Mouse (Mus musculus) B cell, adult 2 months (primary cell): ENCODE results near the gene Hint3.
"Not testable (repeated sequence)": the region's sequence is repeated elsewhere in the genome, so short reads cannot be mapped to it uniquely, and the experiment has no call there.

Experiments
- DNase-seq, 2 experiments: peaks; one replicate each; pipeline ENCODE4 v3.0.0; 2022

Gene Hint3

DNA sequence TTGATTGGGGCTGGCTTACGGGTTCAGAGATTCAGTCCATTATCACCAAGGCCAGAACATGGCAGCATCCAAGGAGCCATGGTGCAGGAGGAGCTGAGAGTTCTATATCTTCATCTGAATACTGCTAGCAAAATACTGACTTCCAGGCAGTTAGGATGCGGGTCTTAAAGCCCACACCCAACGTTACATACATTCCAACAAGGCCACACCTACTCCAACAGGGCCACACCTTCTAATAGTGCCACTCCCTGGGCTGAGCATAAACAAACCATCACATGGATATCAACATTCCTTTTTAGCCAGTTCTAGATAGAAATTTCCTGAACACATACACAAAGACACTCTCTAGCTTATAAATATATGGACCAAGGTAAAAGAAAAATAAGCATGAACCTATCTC is at the start of gene Hint3:
Gene Hint3 (minus strand): TSS at position 120 of the 400 bp plus-strand sequence.
- DNase-seq = no peak

DNA sequence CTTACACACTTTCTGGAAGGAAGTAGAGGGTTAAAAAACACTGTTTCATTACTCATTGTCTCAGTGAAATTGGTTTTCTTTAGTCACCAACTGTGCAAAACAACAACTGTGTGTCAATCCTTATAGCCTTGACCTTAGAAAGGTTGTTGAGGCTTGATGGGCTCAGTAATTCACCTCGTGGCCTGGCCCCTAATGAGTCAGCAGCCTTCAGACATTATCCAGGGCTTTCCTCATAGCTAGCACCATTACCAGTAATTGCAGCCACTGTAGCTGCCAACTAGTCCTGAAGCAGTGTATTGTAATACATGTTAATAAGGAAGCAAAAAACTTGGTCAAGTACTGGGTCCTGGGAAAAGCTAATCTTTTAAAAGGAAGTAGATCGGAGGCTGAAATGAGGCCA is 48.6 kb upstream of the Hint3 start:
- DNase-seq = no peak

DNA sequence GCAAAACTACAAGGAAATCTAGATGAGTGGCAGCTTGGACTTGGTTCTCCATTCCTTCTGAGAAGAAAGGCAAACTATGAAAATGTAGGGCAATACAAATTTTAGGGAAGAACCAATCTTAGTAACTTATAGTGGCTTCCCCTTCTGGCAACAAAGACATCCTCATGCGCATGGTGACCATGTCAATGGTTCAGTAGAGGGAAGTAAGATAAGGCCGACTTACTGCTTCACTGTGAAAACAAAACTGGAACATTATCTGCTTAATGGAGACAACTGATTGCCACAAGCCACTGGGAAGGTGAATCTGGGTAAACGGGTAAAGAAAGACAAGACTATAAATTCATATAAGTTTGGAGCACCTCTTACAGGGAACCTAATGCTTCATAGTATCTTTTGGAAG is 45.4 kb upstream of the Hint3 start:
- DNase-seq = no peak

DNA sequence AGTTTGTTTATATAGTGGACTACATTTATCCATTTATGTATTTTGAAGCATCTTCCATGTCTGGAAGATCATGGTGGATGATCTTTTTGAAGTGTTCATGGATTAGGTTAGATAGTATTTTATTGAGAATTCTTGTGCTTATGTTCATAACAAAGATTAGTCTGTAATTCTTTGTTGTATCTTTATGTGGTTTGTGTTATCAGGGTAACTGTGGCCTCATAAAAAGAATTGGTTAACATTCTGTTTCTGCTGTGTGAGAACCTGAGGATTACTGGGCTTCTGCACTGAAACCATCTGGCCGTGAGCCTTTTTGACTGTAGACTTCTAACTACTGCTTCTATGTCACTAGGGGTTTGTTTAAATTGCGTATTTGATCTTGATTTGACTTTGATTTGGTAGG is 37.1 kb upstream of the Hint3 start:
- DNase-seq = no peak

DNA sequence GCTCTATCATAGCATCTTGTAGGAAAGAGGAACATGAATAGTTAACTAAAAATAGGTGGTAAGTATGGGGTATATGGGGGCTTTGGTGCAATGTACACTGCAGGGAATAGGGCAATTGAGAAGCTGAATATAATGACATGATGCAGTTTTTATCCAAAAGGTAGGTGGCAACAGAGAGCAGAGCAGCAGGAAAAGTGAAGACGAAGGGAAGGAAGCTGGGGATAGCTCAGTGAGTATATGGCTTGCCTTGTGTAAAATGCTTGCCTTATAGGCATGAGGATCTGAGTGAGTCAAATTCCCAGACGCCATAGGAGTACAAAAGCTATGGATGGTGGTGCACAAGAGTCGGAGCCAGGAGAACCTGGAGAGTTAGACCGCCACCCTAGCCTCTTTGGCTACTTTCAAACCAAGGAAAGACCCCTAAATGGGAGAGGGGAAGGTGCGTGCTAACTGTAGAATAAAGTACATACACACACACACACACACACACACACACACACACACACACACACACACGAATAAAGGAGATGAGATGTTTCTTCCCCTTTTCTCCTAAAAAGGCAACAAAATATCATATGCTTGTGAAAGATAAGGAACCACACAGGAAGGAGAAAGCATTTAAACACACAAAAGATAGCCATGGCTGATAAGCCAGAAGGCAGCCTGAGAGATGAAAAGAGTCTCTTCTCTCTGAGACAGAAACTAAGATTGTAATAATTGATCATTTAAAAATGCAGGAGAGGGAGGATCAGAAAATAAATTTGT is 31.3 kb upstream of the Hint3 start:
- DNase-seq = no peak

DNA sequence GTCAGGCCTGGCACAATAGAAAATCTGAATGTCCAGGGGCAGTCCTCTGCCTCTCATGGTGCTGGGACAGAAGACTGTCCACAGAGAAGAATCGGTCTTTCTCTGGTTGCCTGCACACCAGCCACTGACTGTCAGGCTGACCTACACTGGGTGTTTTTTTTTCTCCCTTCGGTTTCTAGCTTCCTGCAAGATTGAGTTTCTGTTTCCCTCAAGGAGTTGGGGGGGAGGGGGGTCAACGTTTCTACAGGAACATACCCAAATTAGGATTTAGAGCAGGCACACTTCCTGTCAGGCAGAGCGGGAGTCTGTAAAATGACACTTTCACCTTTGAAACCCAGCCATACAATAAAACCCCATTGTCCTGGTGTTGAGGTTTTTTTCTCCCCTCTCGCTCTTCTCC is 26.2 kb upstream of the Hint3 start:
- peak in 1 of 2 experiments; percentile 5 for DNase-seq

DNA sequence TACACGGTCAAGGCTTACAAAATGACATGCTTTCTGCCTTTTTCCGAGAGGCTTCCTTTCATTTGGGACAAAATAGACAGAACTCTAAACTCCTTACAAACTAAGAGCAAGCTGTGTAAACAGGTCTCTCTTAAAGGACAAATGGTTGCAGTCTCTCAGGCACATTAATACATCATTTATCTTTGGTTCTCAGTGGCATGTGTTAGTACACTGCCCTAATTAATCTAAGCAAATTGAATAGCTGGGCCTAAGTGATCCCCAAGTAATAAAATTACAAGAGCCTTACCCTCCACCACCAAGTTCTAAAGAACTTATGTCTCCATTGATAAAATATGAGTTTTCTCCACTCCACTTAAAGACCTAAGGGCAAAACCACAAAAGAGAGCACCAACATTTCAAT is 18.2 kb upstream of the Hint3 start:
- DNase-seq = no peak

DNA sequence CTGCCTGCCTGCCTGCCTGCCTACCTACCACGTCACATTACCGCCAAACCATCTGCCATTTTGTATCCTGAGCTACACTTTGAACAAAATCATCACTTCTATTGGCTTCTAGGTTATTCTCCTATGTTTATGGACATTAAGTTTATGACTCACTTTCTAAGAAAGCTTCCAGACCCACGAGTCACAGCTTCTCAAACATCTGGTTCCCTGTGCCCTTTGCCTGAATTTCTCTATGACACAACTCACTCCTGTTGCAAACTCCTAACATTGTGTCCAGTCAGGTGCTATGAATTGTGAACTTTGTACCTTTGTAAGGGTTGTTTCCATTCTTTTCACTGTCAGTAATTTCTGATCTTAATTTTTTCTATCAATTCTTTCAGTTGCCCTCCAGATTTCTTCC is 8.8 kb upstream of the Hint3 start:
- no peak for DNase-seq

DNA sequence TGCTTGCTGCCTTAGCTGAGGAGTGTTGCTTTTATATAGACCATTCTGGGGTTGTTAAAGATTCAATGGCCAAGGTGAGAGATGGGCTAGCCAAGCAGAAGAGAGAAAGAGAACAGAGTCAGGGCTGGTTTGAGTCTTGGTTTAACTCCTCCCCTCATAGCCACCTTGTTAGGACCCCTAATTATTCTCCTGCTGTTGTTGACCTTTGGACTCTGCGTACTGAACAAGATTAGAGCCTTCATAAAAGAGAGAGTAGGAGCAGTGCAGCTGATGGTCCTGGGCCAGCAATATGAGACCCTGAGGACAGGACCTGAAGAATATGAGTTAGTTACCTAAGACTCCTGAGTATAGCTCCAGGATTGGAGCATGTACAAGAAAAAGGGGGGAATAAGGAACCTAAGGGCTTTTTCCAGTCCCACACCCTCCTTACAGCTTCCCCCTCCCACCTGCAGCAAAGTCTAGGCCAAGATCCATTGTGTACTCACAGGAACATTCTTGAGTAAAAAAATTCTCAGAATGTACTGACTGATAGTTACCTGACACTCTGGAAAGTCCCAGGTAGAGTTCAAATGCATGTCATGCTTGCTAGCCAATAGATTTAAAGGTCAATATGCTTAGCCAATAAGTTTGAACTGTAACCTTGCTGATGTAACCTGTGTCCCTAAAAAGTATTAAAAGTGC is 7.2 kb upstream of the Hint3 start:
- not testable (repeated sequence) for DNase-seq

DNA sequence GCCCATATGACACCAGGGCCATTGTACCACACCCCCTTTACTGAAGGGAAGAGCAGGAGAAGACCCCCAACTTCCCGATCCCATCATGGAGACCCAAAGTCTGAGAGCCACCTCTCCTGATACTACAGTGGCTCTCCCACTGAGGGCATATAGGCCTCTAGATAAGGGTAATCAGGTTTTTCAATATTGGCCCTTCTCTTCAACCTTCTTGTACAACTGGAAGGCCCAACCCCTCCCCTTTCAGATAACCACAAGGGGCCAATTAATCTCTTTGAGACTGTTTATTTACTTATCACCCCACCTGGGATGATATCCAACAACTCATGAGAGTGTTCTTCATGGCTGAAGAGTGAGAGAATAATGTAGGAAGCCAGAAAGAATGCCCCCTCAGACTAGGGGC is 3.3 kb upstream of the Hint3 start:
- no peak for DNase-seq

DNA sequence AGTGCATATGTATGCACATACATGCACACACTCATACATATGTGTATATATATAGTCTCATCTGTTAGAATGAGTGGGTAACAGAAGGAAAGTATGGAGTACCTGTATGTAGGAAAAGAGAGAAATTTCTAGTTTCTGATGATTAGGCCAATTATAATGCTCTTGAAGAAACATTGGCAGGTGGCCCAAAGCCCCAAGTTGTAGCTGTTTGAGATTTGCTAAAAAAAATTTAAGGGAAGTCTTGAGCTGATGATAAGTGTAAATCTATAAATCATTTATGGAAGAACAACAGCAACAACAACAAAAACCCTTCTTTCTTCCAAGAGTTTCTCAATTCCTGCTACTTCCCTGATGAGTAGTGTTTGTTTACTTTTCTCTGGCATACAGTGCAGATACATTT is 545 bp upstream of the Hint3 start:
- no peak for DNase-seq

DNA sequence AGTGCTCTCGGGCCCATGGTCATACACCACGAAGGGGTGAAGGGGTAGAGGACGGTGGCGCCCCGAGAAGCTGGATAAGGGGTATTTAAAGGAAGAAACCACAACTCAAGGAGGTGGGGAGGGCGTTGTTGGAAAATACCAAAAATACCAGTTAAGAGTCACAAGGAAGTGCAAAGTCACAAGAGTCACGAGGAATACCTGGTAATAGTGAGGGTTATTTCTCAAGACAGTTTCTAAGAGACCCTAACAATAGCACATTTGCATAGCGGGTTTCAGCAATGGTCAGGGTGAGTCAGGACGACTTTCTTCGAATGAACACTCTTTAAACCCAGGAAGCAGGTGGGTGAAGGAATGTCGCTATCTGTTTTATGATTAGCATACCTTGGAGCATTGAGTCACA is 988 bp downstream of the Hint3 start:
- DNase-seq = not testable (repeated sequence)

DNA sequence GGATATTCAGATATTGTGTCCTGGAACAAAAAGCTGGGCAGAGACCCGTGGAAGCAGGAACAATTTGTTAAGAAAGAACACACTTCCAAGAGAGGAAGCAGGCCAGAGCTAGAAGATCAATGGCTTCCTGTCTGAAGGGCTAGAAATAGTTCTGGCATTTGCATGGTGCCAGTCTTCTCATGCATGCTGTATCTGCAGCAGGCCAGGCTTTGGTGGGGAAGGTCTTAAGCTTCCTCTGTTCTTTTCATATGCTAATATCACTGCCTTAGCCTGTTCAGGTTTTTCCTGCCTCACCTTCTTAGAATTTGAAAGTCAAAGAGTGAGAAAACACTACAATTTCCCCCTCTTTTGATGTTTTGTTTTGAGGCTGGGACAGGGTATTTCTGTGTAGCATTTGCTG is 1.9 kb downstream of the Hint3 start:
- peak in 1 of 2 experiments; percentile 15 for DNase-seq

DNA sequence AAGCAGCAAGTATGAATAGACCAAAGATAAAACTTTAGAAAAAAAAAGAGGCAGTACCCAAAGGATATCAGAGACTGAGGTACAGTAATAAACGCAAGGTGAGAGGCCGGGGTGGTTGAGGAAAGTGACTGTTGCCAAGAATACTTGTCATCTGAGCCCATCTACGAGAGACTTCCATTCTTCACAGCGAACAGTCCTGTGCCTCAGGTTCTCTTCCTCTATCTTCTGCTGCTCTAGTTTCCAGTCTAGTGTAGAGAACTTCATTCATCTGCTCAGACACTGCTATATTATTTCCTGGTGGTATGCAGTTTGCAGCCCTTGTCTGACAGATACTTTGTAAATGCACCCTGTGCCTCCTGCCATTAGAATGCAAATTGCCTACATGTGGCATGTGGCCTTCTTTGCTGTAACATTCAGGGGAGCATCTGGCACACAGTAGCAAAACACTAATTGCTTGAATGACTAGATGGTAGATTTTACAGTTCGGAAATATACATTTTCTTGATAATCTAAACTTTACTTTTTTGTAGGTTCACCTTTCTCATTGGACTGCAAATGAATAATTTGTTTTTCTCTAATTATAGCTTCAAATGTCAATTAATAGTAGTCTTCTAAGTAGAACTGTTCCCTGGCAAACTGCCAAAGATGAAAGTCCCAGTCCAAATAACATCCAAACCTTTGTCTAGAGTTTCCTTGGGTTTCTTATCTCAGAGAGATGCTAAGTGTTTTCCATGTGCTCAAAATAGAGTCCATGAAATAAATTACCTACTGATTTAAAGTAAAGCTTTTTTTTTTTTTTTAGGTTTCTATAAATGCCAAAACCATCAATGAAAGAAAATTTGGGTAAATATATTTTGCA is 5.0 kb downstream of the Hint3 start:
- DNase-seq = no peak

DNA sequence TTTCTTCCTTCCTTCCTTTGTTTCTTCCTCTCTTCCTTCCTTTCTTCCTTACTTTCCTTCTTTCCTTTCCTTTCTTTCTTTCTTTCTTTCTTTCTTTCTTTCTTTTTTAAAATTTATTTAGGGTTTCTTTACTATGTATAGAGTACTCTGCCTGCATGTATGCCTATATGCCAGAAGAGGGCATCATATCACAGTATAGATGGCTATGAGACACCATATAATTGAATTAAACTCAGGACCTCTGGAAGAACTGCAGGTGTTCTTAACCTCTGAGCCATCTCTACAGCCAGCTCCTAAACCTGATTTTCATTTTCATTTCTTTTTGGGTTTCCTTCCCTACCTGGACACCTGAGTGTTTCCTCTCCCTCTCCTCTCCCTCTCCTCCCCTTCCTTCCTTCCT is 6.5 kb downstream of the Hint3 start:
- no peak for DNase-seq

DNA sequence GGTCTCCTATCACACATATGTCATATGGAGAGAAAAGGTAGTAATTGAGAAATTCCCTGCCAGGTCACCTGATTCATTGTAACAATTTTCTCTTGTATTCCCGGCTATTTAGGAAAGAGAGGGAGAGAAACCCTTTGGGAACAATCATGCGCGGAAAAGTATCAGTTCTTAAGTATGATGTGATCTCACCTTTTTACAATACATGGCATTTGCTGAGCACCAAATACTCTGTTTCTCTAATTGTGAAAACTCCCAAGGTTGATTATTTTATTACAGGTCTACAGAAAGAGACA is 10.6 kb downstream of the Hint3 start:
- no peak for DNase-seq

DNA sequence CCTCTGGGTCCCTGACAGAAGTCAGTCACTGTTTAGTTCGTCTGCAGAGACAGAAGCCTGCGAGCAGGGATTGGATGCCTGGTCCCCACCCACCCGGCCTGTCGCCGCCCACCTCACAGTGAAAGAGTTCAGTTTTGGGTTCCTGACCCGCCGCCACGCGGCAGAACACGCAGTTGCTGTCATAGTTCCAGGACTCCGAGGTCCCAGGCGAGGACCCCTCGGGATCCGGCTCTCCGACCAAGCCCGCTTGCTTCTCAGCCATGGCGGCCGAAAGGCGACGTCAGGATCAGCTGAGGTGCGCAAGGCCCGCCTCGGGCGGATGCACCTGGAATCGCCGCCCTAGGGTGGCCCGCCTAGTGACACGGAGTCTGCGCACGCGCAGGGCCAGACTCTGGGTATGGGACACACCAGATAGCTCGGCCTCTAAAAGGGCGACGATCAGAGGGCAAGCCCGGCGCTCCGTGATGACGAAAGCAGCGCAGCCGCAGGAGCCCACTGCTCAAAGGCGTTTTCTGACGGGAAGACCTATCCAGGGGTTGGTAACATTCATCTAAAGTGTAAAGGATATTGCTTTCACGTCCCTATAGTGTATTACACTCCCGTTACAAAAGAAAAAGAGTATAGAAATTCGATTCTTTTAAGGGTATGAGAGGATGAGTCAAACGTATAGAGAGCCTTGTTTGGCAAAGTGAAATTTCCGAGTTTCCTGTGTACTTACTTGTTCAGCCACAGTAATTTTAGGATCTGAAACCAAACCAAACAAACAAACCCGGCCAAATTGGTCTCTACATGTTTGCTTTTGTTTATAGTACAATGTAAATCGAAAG is 11.1 kb downstream of the Hint3 start:
- DNase-seq = peak; percentile 98

DNA sequence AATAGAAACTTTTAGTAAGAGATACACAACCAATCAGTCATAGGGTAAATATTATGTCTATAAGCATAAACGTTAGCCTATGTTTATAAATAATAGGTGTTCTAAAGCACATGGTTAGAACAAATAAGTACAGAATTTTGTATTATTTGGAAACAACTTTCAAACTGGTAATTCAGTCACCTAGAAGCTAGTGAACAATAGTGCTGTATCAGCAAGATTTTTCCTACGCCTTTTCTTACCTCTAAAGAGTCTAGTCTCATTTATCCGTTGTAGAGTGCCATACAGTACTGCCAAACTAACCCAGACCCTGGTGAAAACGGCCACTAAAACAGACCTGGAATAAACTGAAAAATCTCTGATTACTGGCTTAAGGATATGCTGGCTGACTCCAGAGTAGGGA is 16.4 kb downstream of the Hint3 start:
- DNase-seq = no peak

DNA sequence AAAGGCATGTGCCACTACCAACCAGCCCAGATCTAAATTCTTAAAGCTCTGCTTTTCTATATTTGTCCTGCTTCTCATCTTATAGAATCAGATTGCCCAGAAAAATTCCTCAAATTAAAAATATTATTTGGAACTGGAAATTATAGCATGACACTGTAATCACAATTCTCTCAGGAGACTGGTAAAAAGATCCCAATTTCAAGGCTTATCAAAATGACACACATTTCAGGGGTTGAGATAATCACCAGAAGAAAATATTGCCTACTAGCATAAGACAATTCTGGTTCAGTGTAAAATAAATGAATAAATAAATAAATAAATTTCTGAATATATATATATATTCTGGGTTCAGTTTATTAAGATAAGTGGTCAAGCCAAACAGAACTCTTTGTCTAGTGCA is 19.8 kb downstream of the Hint3 start:
- no peak for DNase-seq

DNA sequence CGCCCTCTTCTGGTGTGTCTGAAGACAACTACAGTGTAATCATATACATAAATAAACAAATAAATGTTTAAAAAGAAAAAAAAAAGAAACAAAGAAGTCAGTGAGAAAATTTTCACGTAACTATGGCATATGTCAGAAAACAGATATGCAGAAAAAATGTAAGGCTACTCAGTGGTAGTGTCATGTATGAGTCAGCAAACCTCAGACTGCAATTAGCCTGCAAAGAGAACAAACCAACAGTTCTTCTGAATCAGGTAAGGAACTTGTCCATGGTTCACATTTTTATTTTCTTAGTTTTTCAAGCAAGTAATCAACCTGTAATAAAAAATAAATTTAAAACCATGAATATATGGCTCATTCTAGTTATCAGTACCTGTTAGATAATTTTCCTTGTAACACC is 21.3 kb downstream of the Hint3 start:
- no peak for DNase-seq

DNA sequence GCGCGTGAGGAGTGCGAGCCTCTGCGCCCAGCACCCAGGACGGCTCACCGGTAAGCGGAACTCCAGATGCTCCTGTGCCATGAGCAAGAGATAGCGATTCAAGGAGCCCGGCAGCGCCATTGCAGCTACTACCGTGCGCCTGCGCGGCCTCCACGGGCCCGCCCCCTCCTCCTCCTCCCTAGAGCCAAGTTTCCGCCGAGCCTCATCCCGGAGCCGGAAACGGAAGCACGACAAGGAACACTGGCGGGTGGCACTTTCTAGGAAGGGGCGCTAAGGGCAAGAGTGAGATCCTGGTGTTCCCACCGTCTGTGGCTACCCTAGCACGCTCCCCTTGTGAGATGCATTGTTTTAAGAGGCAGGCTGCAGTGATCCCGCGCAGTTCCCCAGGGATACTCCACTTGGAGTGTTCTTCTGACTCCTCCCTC is 28.9 kb downstream of the Hint3 start, which contains the start of gene Trmt11:
Gene Trmt11 (minus strand): TSS at position 208 of the 425 bp plus-strand sequence.
- peak; percentile 71 to 75 for DNase-seq

DNA sequence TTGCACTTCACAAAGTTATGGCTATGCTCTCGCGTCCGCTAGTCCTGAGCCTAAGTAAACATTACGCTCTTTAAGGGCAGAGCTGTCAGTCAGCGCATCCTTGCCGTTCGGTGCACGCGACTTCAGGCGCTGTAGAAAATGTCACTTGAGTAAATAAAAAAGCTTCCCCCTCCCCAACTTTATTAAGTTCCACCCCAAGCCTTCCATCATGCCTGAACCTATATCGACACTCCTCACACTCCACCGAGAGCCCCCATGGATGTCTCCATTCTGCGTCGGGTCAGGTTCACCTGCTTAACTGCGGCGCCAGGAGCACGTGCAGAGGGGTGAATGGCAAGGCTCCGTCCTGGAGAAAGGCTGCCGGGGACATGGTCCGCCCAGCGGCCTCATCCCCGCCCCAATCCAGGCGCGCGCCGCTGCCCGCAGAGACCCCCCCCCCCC is 29.3 kb downstream of the Hint3 start:
- DNase-seq = peak; percentile 39 to 51

DNA sequence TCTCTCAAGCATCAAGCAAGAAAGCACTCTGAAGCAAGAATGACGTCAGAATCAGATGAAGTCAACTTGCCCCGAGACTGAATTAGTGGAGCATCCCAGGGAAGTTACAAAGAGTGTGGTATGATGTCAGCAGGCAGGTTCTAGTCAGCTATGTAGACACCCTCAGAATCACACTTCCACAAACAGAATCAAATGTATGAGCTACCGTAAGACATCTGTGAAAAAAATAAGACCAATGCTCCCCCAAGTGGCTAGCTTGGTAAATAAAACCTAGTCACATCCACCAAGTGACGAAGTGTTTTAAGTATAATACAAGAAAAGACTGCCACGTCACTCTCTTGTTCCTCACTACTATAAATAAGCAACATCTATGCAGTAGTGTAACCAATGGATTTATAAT is 42.4 kb downstream of the Hint3 start:
- no peak for DNase-seq
